Mouse (Mus musculus) testis, adult 2 months (tissue): Measurements from ENCODE around the gene Gdap1l1. TPM values are rescaled to one million over a fixed set of nuclear protein-coding genes. Genes with fewer than 3 reads are reported as not detected.

Source experiments
- H3K27ac ChIP-seq: fragments of 200-500 bp; 2 replicates; pipeline ENCODE4 v1.5.1; 2012; ENCODE audit warnings: low read depth, low read length; ENCODE audit not compliant: control insufficient read depth, insufficient read depth
- H3K27me3 ChIP-seq: fragments of 200-500 bp; 2 replicates; pipeline ENCODE4 v1.6.1; 2012; ENCODE audit warnings: mild to moderate bottlenecking, low read length, moderate library complexity; ENCODE audit not compliant: control insufficient read depth, insufficient read depth
- H3K36me3 ChIP-seq: fragments of 200-500 bp; 2 replicates; pipeline ENCODE4 v1.6.1; 2012; ENCODE audit warnings: mild to moderate bottlenecking, low read length; ENCODE audit not compliant: control insufficient read depth, insufficient read depth
- H3K4me1 ChIP-seq: fragments of 200-500 bp; 2 replicates; pipeline ENCODE4 v1.6.1; 2012; ENCODE audit warnings: low read length; ENCODE audit not compliant: control insufficient read depth, insufficient read depth
- H3K4me3 ChIP-seq: fragments of 200-500 bp; 2 replicates; pipeline ENCODE4 v1.5.1; 2012; ENCODE audit warnings: low read depth, mild to moderate bottlenecking, low read length, moderate library complexity, mixed read lengths; ENCODE audit not compliant: control insufficient read depth
- CTCF ChIP-seq: fragments of 200-500 bp; IDR thresholded peaks from 2 replicates; pipeline ENCODE4 v1.5.1; 2012; ENCODE audit warnings: low read depth, mild to moderate bottlenecking, inconsistent platforms, low read length, moderate library complexity; ENCODE audit not compliant: control insufficient read depth, insufficient read depth, insufficient replicate concordance
- POLR2A ChIP-seq: fragments of 200-500 bp; IDR thresholded peaks from 2 replicates; pipeline ENCODE4 v1.6.1; 2012; ENCODE audit warnings: low read depth, mild to moderate bottlenecking, inconsistent platforms, low read length, moderate library complexity; ENCODE audit not compliant: control insufficient read depth
- polyA plus RNA-seq: library from polyadenylated mRNA; depleted of rRNA; stranded (reverse); fragments of >200 nt; gene quantifications from 2 replicates; pipeline ENCODE4 v1.2.3, GENCODE M21; 2012

Gene Gdap1l1
- polyA plus RNA-seq, 1 experiment: 0.16 TPM

- peaks cover 7% of the 10 kb centered on the region for H3K4me1 ChIP-seq
- no peaks in the 10 kb centered on the region for H3K36me3 ChIP-seq
- no peaks in the 10 kb centered on the region for H3K27me3 ChIP-seq
- no peak overlapping the region for H3K27ac ChIP-seq
- H3K4me3 ChIP-seq: no peak overlapping the region
- TF ChIP-seq CTCF (no peak), POLR2A (no peak)
These were observed 1.2 kb downstream of the Gdap1l1 start for GRCm38 (mm10) chr2:163439488-163439887.

DNA sequence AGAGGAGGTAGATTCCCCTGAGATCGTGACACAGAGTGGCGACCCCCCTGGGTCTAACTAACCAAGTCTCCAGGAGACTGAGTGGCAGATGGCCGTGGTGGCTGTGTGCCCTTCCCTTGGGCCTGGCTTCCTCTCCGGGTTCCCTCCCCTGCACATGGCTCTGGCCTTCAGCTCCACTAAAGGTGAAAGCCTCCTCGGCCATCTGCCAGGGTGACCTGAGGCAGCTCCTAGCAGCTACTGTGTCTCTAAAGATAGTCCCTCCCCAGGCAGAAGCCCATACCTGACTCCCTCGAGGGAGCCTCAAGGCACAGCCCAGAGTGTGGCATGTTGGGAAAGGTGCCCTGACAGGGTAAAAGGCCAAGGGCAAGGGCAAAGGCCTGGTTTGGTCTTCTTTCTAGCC lies 5.3 kb downstream of the Gdap1l1 start:
- Histone ChIP-seq H3K4me3 (no peak overlapping the region), H3K36me3 (no peaks in the 10 kb centered on the region), H3K27me3 (no peaks in the 10 kb centered on the region), H3K27ac (no peak overlapping the region), H3K4me1 (peaks cover 4% of the 10 kb centered on the region)
- no peak for TF ChIP-seq CTCF
- TF ChIP-seq POLR2A: no peak

DNA sequence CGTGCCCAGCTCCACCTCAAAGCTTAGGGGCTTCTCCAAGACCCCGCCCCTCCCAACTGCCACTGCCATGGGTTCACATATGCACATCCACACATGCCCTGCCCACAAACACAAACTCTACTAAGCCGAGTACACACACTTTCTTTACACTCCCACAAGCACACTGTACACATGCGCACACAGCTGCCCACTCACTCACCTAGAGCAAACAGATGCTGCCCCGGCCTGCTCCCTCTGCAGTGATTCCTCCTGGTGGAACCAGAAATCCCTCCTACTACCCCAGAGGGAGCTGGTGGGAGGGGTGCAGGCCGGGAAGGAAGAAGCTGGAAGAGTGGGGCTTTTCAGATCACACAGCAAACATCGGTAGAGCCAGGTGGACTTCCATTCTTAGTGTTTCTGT lies 5.7 kb downstream of the Gdap1l1 start:
- Histone ChIP-seq H3K27me3 (no peaks in the 10 kb centered on the region), H3K4me3 (no peak overlapping the region), H3K36me3 (no peaks in the 10 kb centered on the region), H3K4me1 (no peaks in the 10 kb centered on the region), H3K27ac (no peak overlapping the region)
- TF ChIP-seq POLR2A: no peak
- no peak for TF ChIP-seq CTCF

GRCm38 (mm10) chr2:163447375-163447774 lies 9.1 kb downstream of the Gdap1l1 start:
- H3K36me3 ChIP-seq: no peaks in the 10 kb centered on the region
- H3K4me3 ChIP-seq: no peak overlapping the region
- no peaks in the 10 kb centered on the region for H3K4me1 ChIP-seq
- H3K27me3 ChIP-seq: no peaks in the 10 kb centered on the region
- TF ChIP-seq POLR2A: no peak
- TF ChIP-seq CTCF: no peak
- H3K27ac ChIP-seq: no peak overlapping the region

DNA sequence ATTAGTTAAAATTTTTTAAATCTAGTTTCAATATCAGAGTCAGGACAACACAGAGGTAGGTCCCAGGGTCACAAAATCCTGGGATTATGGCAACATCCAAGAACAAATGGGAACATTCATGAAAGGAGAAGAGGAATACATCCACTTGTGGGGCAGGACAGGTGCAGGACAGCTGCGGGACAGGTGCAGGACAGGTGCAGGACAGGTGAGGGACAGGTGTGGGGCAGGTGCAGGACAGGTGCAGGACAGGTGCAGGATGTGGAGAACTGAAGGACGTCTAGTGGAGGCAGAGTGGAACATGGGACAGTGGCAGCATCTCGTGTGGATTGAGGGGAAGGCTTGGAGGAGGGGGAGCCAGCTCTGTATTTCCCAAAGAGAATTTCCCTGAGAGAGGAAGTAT lies 11.0 kb downstream of the Gdap1l1 start:
- no peaks in the 10 kb centered on the region for H3K36me3 ChIP-seq
- H3K4me1 ChIP-seq: no peaks in the 10 kb centered on the region
- H3K27me3 ChIP-seq: no peaks in the 10 kb centered on the region
- H3K4me3 ChIP-seq: no peak overlapping the region
- H3K27ac ChIP-seq: no peak overlapping the region
- TF ChIP-seq CTCF (no peak), POLR2A (no peak)

DNA sequence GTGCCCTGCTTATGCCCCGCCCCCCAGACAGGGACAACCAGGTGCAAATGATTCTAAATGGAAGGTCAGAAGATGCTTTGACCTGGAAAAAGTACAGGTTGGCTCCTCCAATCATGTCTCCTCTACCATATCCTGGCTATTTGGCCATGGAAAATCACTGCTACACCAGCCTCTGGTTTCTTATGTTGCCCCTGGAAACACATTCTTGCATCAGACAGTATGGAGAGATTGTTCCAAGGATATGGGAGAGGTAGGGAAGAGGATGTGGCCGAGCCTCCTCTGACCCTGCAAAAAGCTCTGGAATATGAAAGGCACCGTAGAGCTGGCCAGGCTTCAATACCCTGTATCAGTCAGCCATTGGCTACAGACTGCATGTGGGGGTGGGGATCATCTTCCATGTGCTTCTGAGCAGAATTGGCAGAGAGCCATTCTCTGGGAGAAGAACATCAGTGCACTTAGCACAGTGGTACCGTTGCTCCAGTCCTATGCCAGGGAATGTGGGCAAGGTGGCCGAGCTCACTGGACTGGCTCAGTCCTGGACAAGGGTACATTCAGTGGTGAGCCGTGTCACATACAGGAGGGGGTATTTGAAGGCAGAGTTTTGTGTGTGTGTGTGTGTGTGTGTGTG lies 12.5 kb downstream of the Gdap1l1 start:
- Histone ChIP-seq H3K27me3 (no peaks in the 10 kb centered on the region), H3K4me1 (no peaks in the 10 kb centered on the region), H3K27ac (no peak overlapping the region), H3K36me3 (no peaks in the 10 kb centered on the region), H3K4me3 (no peak overlapping the region)
- TF ChIP-seq CTCF (no peak), POLR2A (no peak)

- Histone ChIP-seq H3K4me1 (no peaks in the 10 kb centered on the region), H3K27ac (no peak overlapping the region), H3K4me3 (no peak overlapping the region), H3K27me3 (no peaks in the 10 kb centered on the region), H3K36me3 (no peaks in the 10 kb centered on the region)
- TF ChIP-seq CTCF: no peak
- TF ChIP-seq POLR2A: no peak
These were observed 14.5 kb downstream of the Gdap1l1 start for GRCm38 (mm10) chr2:163452738-163453137.
